Mouse (Mus musculus) stomach, embryonic 14.5 days (tissue): Measurements from ENCODE around the gene 1810009A15Rik. TPM values are rescaled to one million over a fixed set of nuclear protein-coding genes. Genes with fewer than 3 reads are reported as not detected.

ENCODE experiments used
- ATAC-seq: fragments of 200-750 bp; cut with Nextera tagmentation; 2 replicates; pipeline ENCODE4 v1.8.0; 2017; ENCODE audit warnings: low read depth, moderate TSS enrichment; ENCODE audit not compliant: insufficient number of reproducible peaks, insufficient read depth, low FRiP score
- H3K27ac ChIP-seq: fragments of 300-500 bp; sonication (generic); 2 replicates; pipeline ENCODE4 v1.5.1; 2014; ENCODE audit warnings: mild to moderate bottlenecking, low read length, moderate library complexity, mixed read lengths
- H3K27me3 ChIP-seq: fragments of 300-500 bp; sonication (generic); 2 replicates; pipeline ENCODE4 v1.6.1; 2014; ENCODE audit warnings: low read length, control low read depth, mixed read lengths; ENCODE audit not compliant: control insufficient read depth, insufficient read depth
- H3K36me3 ChIP-seq: fragments of 300-500 bp; sonication (generic); 2 replicates; pipeline ENCODE4 v1.6.1; 2014; ENCODE audit warnings: mild to moderate bottlenecking, control low read depth, low read length, moderate library complexity, mixed read lengths; ENCODE audit not compliant: control insufficient read depth, insufficient read depth
- H3K4me1 ChIP-seq: fragments of 300-500 bp; sonication (generic); 2 replicates; pipeline ENCODE4 v1.6.1; 2014; ENCODE audit warnings: low read length, control low read depth, mixed read lengths; ENCODE audit not compliant: control insufficient read depth, insufficient read depth
- H3K4me2 ChIP-seq: fragments of 300-500 bp; sonication (generic); replicated peaks from 2 replicates; pipeline ENCODE4 v1.6.1; 2014; ENCODE audit warnings: low read depth, low read length, control low read depth
- H3K4me3 ChIP-seq: fragments of 300-500 bp; sonication (generic); 2 replicates; pipeline ENCODE4 v1.5.1; 2014; ENCODE audit warnings: low read depth, low read length, control low read depth
- H3K9ac ChIP-seq: fragments of 300-500 bp; sonication (generic); replicated peaks from 2 replicates; pipeline ENCODE4 v1.6.1; 2014; ENCODE audit warnings: low read depth, mild to moderate bottlenecking, control low read depth, low read length, moderate library complexity, mixed read lengths
- H3K9me3 ChIP-seq: fragments of 300-500 bp; sonication (generic); 2 replicates; pipeline ENCODE4 v1.6.1; 2016; ENCODE audit warnings: low read depth, low read length, control low read depth; ENCODE audit not compliant: control insufficient read depth
- WGBS: fragments of 180-500 bp; shearing (Covaris S2); extraction: QIAGEN DNeasy Blood & Tissue Kit; methylation state at CpG from one replicate; pipeline ENCODE4 v1.1.7; 2014; 5-methylcytosine and 5-hydroxymethylcytosine counted together
- polyA plus RNA-seq: library from polyadenylated mRNA; unstranded; fragments of >200 nt; fragmentation: Nextera tagmentation; extraction: Ambion mirVana; gene quantifications from 2 replicates; pipeline ENCODE4 v1.2.1, GENCODE M21; 2014

1810009A15Rik gene
- polyA plus RNA-seq, 1 experiment from 2014 or later, result 71.0 TPM

GRCm38 (mm10) chr19:8898576-8898975 is 9.9 kb downstream of the 1810009A15Rik start:
- Histone ChIP-seq H3K27ac (peak overlapping the region; percentile 87), H3K9me3 (no peaks in the 10 kb centered on the region), H3K9ac (peak overlapping the region; percentile 95), H3K4me1 (peaks cover 20% of the 10 kb centered on the region), H3K4me3 (peak overlapping the region; percentile 99), H3K4me2 (peak overlapping the region; percentile 87), H3K27me3 (no peaks in the 10 kb centered on the region), H3K36me3 (peaks cover 30% of the 10 kb centered on the region)
- WGBS, result 5% methylated on average over 13 of the region's 13 CpGs
- ATAC-seq, result no peak

GRCm38 (mm10) chr19:8899079-8899478 is 10.4 kb downstream of the 1810009A15Rik start:
- H3K4me1 ChIP-seq, result peaks cover 15% of the 10 kb centered on the region
- H3K4me2 ChIP-seq, result peak overlapping the region; percentile 87
- no peaks in the 10 kb centered on the region for H3K27me3 ChIP-seq
- WGBS, result 41% methylated on average over 3 of the region's 3 CpGs
- H3K9ac ChIP-seq, result peak overlapping the region; percentile 95
- H3K27ac ChIP-seq, result 0 out of 2 replicates have a peak overlapping the region, but pooled peaks have one; percentile 87
- H3K4me3 ChIP-seq, result peak overlapping the region; percentile 99
- H3K9me3 ChIP-seq, result no peaks in the 10 kb centered on the region
- no peak for ATAC-seq
- H3K36me3 ChIP-seq, result peaks cover 33% of the 10 kb centered on the region

- H3K4me3 ChIP-seq, result no peak overlapping the region
- H3K36me3 ChIP-seq, result peaks cover 52% of the 10 kb centered on the region
- no peak overlapping the region for H3K9ac ChIP-seq
- no peaks in the 10 kb centered on the region for H3K9me3 ChIP-seq
- no peaks in the 10 kb centered on the region for H3K27me3 ChIP-seq
- H3K4me2 ChIP-seq, result no peak overlapping the region
- WGBS, result 92% methylated on average over 5 of the region's 5 CpGs
- no peak overlapping the region for H3K27ac ChIP-seq
- no peak for ATAC-seq
- peaks cover 9% of the 10 kb centered on the region for H3K4me1 ChIP-seq
Measured at GRCm38 (mm10) chr19:8903412-8903811, 14.8 kb downstream of the 1810009A15Rik start.

GRCm38 (mm10) chr19:8908531-8908930 is 19.9 kb downstream of the 1810009A15Rik start:
- ATAC-seq, result no peak
- Histone ChIP-seq H3K4me3 (no peak overlapping the region), H3K4me1 (no peaks in the 10 kb centered on the region), H3K4me2 (no peak overlapping the region), H3K27ac (no peak overlapping the region), H3K36me3 (peaks cover 93% of the 10 kb centered on the region), H3K9ac (no peak overlapping the region), H3K27me3 (no peaks in the 10 kb centered on the region), H3K9me3 (no peaks in the 10 kb centered on the region)
- 89% methylated on average over 6 of the region's 6 CpGs for WGBS

GRCm38 (mm10) chr19:8911810-8912209 is 23.2 kb downstream of the 1810009A15Rik start:
- no peak for ATAC-seq
- H3K27ac ChIP-seq, result no peak overlapping the region

GRCm38 (mm10) chr19:8914212-8914611 is 25.6 kb downstream of the 1810009A15Rik start:
- H3K36me3 ChIP-seq, result peaks cover 78% of the 10 kb centered on the region
- no peaks in the 10 kb centered on the region for H3K27me3 ChIP-seq
- no peak for ATAC-seq
- H3K27ac ChIP-seq, result no peak overlapping the region
- H3K9ac ChIP-seq, result no peak overlapping the region
- 93% methylated on average over 3 of the region's 3 CpGs for WGBS
- no peaks in the 10 kb centered on the region for H3K4me1 ChIP-seq
- no peak overlapping the region for H3K4me3 ChIP-seq
- H3K4me2 ChIP-seq, result no peak overlapping the region
- H3K9me3 ChIP-seq, result no peaks in the 10 kb centered on the region

More at GRCm38 (mm10) chr19:8911810-8912209, 23.2 kb downstream of the 1810009A15Rik start:
- Histone ChIP-seq H3K4me3 (no peak overlapping the region), H3K4me2 (no peak overlapping the region), H3K36me3 (peaks cover 99% of the 10 kb centered on the region), H3K4me1 (no peaks in the 10 kb centered on the region), H3K27me3 (no peaks in the 10 kb centered on the region), H3K9ac (no peak overlapping the region), H3K9me3 (no peaks in the 10 kb centered on the region)
- WGBS, result 88% methylated on average over 5 of the region's 5 CpGs

- H3K9ac ChIP-seq, result no peak overlapping the region
Measured at GRCm38 (mm10) chr19:8919000-8919399, 30.3 kb downstream of the 1810009A15Rik start.

GRCm38 (mm10) chr19:8919684-8920072 is 31.0 kb downstream of the 1810009A15Rik start:
- Histone ChIP-seq H3K4me1 (peaks cover 9% of the 10 kb centered on the region; the same call in 1 of the 2 replicates), H3K9me3 (no peaks in the 10 kb centered on the region), H3K36me3 (peaks cover 24% of the 10 kb centered on the region), H3K27me3 (no peaks in the 10 kb centered on the region), H3K4me2 (peak overlapping the region; percentile 77), H3K4me3 (peak overlapping the region; percentile 71), H3K27ac (peak overlapping the region; percentile 86), H3K9ac (peak overlapping the region; percentile 57; the same call in 1 of the 2 replicates)
- WGBS, result 65% methylated on average over 6 of the region's 6 CpGs
- no peak for ATAC-seq

More at GRCm38 (mm10) chr19:8919000-8919399, 30.3 kb downstream of the 1810009A15Rik start:
- H3K4me3 ChIP-seq, result no peak overlapping the region
- H3K9me3 ChIP-seq, result no peaks in the 10 kb centered on the region
- ATAC-seq, result no peak
- H3K27ac ChIP-seq, result no peak overlapping the region
- H3K4me2 ChIP-seq, result no peak overlapping the region
- H3K36me3 ChIP-seq, result peaks cover 30% of the 10 kb centered on the region
- no peaks in the 10 kb centered on the region for H3K27me3 ChIP-seq
- peaks cover 9% of the 10 kb centered on the region; the same call in 1 of the 2 replicates for H3K4me1 ChIP-seq
- 89% methylated on average over 3 of the region's 3 CpGs for WGBS
